Mouse (Mus musculus): ENCODE measurements at regions not wholly inside any gene's neighbourhood (a gene's known extent, or its start where the extent isn't known, plus 50 kb on each side); places are given as distances from the start of the nearest gene placed in this dataset.

- DNase-seq (ENCODE audit: low read depth, low spot score) = peak; percentile 35
These were observed 239.5 kb upstream of the Fam160b2 start for GRCm38 (mm10) chr14:70839126-70839525.

- DNase-seq (ENCODE audit: low read depth, low spot score) = no peak
These were observed 237.9 kb upstream of the Fam160b2 start for GRCm38 (mm10) chr14:70837528-70837927.

- no peak for DNase-seq (ENCODE audit: low read depth, low spot score)
These were observed 233.6 kb upstream of the Fam160b2 start for GRCm38 (mm10) chr14:70833238-70833637.

- peak; percentile 54 for DNase-seq (ENCODE audit: low read depth, low spot score)
These were observed 233.0 kb upstream of the Fam160b2 start for GRCm38 (mm10) chr14:70832462-70833212.

DNA sequence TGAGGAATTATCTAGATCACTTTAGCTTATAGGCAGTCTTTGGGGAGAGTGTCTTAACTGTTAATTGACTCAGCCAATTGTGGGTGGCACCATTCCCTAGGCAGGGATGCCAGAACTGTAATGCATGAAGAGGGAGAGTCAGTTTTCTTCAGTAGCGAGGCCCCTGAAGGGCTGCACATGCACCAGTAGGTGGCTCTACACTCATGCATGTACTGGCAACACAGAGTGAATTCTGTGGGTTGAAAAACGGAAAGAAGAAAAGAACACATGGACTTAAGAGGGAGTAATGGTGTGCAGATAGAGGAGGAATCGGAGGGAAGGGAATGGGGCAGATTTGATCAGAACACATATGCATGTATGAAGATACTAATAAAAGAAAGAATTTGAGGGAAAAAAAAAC is 232.4 kb upstream of the Fam160b2 start:
- DNase-seq (ENCODE audit: low read depth, low spot score) = peak; percentile 53

All from brain, adult 2 months (tissue).